Mouse (Mus musculus) stomach, embryonic 16.5 days (tissue): ENCODE measurements around the gene Wdr27. TPM values are rescaled to one million over a fixed set of nuclear protein-coding genes. Genes with fewer than 3 reads are reported as not detected.
"Not testable (repeated sequence)": the region's sequence is repeated elsewhere in the genome, so short reads cannot be mapped to it uniquely, and the experiment has no call there.

Experiments used
- ATAC-seq: fragments of 200-750 bp; cut with Nextera tagmentation; 2 replicates; pipeline ENCODE4 v1.8.0; 2017; ENCODE audit warnings: moderate number of reproducible peaks, moderate TSS enrichment; ENCODE audit not compliant: insufficient read depth, low FRiP score
- H3K27ac ChIP-seq: fragments of 300-500 bp; sonication (generic); 2 replicates; pipeline ENCODE4 v1.5.1; 2014; ENCODE audit warnings: low read length
- H3K27me3 ChIP-seq: fragments of 300-500 bp; sonication (generic); 2 replicates; pipeline ENCODE4 v1.6.1; 2014; ENCODE audit warnings: low read length, control low read depth, mixed read lengths; ENCODE audit not compliant: control insufficient read depth, insufficient read depth
- H3K36me3 ChIP-seq: fragments of 300-500 bp; sonication (generic); 2 replicates; pipeline ENCODE4 v1.6.1; 2014; ENCODE audit warnings: low read length; ENCODE audit not compliant: control insufficient read depth, insufficient read depth
- H3K4me1 ChIP-seq: fragments of 300-500 bp; sonication (generic); 2 replicates; pipeline ENCODE4 v1.6.1; 2014; ENCODE audit warnings: low read length, control low read depth, mixed read lengths; ENCODE audit not compliant: control insufficient read depth, insufficient read depth
- H3K4me2 ChIP-seq: fragments of 300-500 bp; sonication (generic); 2 replicates; pipeline ENCODE4 v1.6.1; 2014; ENCODE audit warnings: low read depth, low read length, mixed read lengths
- H3K4me3 ChIP-seq: fragments of 300-500 bp; sonication (generic); replicated peaks from 2 replicates; pipeline ENCODE4 v1.5.1; 2014; ENCODE audit warnings: mild to moderate bottlenecking, low read length
- H3K9ac ChIP-seq: fragments of 300-500 bp; sonication (generic); 2 replicates; pipeline ENCODE4 v1.6.1; 2014; ENCODE audit warnings: low read length
- H3K9me3 ChIP-seq: fragments of 300-500 bp; sonication (generic); replicated peaks from 2 replicates; pipeline ENCODE4 v1.6.1; 2016; ENCODE audit warnings: low read length, control low read depth; ENCODE audit not compliant: control insufficient read depth
- WGBS: fragments of 180-500 bp; shearing (Covaris S2); extraction: QIAGEN DNeasy Blood & Tissue Kit; methylation state at CpG from one replicate; pipeline ENCODE4 v1.1.7; 2014; 5-methylcytosine and 5-hydroxymethylcytosine counted together
- polyA plus RNA-seq: library from polyadenylated mRNA; unstranded; fragments of >200 nt; fragmentation: Nextera tagmentation; extraction: Ambion mirVana; gene quantifications from 2 replicates; pipeline ENCODE4 v1.2.1, GENCODE M21; 2015

Wdr27 gene
- polyA plus RNA-seq, 1 experiment from 2014 or later: 6.2 TPM

- no peaks in the 10 kb centered on the region for H3K36me3 ChIP-seq
Observed at GRCm38 (mm10) chr17:14910771-14911170, 32.2 kb downstream of the Wdr27 start.

GRCm38 (mm10) chr17:14909331-14909730 lies 33.6 kb downstream of the Wdr27 start:
- WGBS: 81% methylated on average over 5 of the region's 5 CpGs

More at GRCm38 (mm10) chr17:14910771-14911170, 32.2 kb downstream of the Wdr27 start:
- Histone ChIP-seq H3K9me3 (no peaks in the 10 kb centered on the region), H3K9ac (no peak overlapping the region), H3K4me3 (no peak overlapping the region), H3K27me3 (no peaks in the 10 kb centered on the region), H3K27ac (no peak overlapping the region), H3K4me1 (no peaks in the 10 kb centered on the region), H3K4me2 (no peak overlapping the region)
- no peak for ATAC-seq
- 92% methylated on average over 5 of the region's 5 CpGs for WGBS

GRCm38 (mm10) chr17:14907136-14907535 lies 35.8 kb downstream of the Wdr27 start:
- Histone ChIP-seq H3K9me3 (no peaks in the 10 kb centered on the region), H3K4me1 (no peaks in the 10 kb centered on the region), H3K36me3 (no peaks in the 10 kb centered on the region), H3K4me3 (no peak overlapping the region), H3K4me2 (no peak overlapping the region), H3K27me3 (no peaks in the 10 kb centered on the region), H3K27ac (no peak overlapping the region), H3K9ac (0 out of 2 replicates have a peak overlapping the region, but pooled peaks have one; percentile 22)
- ATAC-seq: peak; percentile 44; the same call in 1 of the 2 replicates
- WGBS: 61% methylated on average over 12 of the region's 12 CpGs

More at GRCm38 (mm10) chr17:14909331-14909730, 33.6 kb downstream of the Wdr27 start:
- no peak overlapping the region for H3K4me2 ChIP-seq
- no peak overlapping the region for H3K27ac ChIP-seq
- no peaks in the 10 kb centered on the region for H3K9me3 ChIP-seq
- no peaks in the 10 kb centered on the region for H3K27me3 ChIP-seq
- no peak overlapping the region for H3K9ac ChIP-seq
- H3K36me3 ChIP-seq: no peaks in the 10 kb centered on the region
- no peak for ATAC-seq
- no peaks in the 10 kb centered on the region for H3K4me1 ChIP-seq
- no peak overlapping the region for H3K4me3 ChIP-seq

GRCm38 (mm10) chr17:14906611-14907010 lies 36.3 kb downstream of the Wdr27 start:
- Histone ChIP-seq H3K4me1 (no peaks in the 10 kb centered on the region), H3K9ac (0 out of 2 replicates have a peak overlapping the region, but pooled peaks have one; percentile 15), H3K27me3 (no peaks in the 10 kb centered on the region), H3K36me3 (no peaks in the 10 kb centered on the region), H3K9me3 (no peaks in the 10 kb centered on the region), H3K4me3 (no peak overlapping the region), H3K4me2 (no peak overlapping the region), H3K27ac (no peak overlapping the region)
- WGBS: 23% methylated on average over 1 of the region's 1 CpGs
- no peak for ATAC-seq

GRCm38 (mm10) chr17:14904637-14905265 lies 38.2 kb downstream of the Wdr27 start:
- Histone ChIP-seq H3K27ac (no peak overlapping the region), H3K27me3 (no peaks in the 10 kb centered on the region), H3K36me3 (no peaks in the 10 kb centered on the region), H3K4me3 (no peak overlapping the region), H3K9me3 (no peaks in the 10 kb centered on the region), H3K9ac (no peak overlapping the region), H3K4me1 (no peaks in the 10 kb centered on the region), H3K4me2 (no peak overlapping the region)
- whole genome bisulfite sequencing: 50% methylated on average over 7 of the region's 7 CpGs
- ATAC-seq: no peak

GRCm38 (mm10) chr17:14904206-14904605 lies 38.8 kb downstream of the Wdr27 start:
- H3K4me2 ChIP-seq: no peak overlapping the region
- no peaks in the 10 kb centered on the region for H3K36me3 ChIP-seq
- WGBS: 86% methylated on average over 6 of the region's 6 CpGs
- no peak overlapping the region for H3K27ac ChIP-seq
- no peak overlapping the region for H3K9ac ChIP-seq
- no peaks in the 10 kb centered on the region for H3K27me3 ChIP-seq
- H3K4me3 ChIP-seq: no peak overlapping the region
- ATAC-seq: no peak
- H3K4me1 ChIP-seq: no peaks in the 10 kb centered on the region
- no peaks in the 10 kb centered on the region for H3K9me3 ChIP-seq

- Histone ChIP-seq H3K4me1 (no peaks in the 10 kb centered on the region), H3K4me3 (no peak overlapping the region), H3K36me3 (no peaks in the 10 kb centered on the region), H3K9ac (no peak overlapping the region), H3K9me3 (no peaks in the 10 kb centered on the region), H3K27me3 (no peaks in the 10 kb centered on the region), H3K27ac (no peak overlapping the region), H3K4me2 (no peak overlapping the region)
- no peak for ATAC-seq
- WGBS: 81% methylated on average over 3 of the region's 3 CpGs
Observed at GRCm38 (mm10) chr17:14903212-14903611, 39.7 kb downstream of the Wdr27 start.

GRCm38 (mm10) chr17:14898972-14899371 lies 44.0 kb downstream of the Wdr27 start:
- Histone ChIP-seq H3K9ac (no peak overlapping the region), H3K27me3 (no peaks in the 10 kb centered on the region), H3K4me1 (no peaks in the 10 kb centered on the region), H3K27ac (no peak overlapping the region), H3K36me3 (no peaks in the 10 kb centered on the region), H3K4me3 (no peak overlapping the region), H3K9me3 (no peaks in the 10 kb centered on the region), H3K4me2 (no peak overlapping the region)
- ATAC-seq: no peak
- WGBS: 67% methylated on average over 1 of the region's 1 CpGs

GRCm38 (mm10) chr17:14895058-14895457 lies 47.9 kb downstream of the Wdr27 start:
- not testable (repeated sequence) for H3K9me3 ChIP-seq, H3K27me3 ChIP-seq, H3K36me3 ChIP-seq, H3K4me2 ChIP-seq, H3K9ac ChIP-seq, H3K4me3 ChIP-seq, H3K4me1 ChIP-seq, ATAC-seq, H3K27ac ChIP-seq
